Mouse (Mus musculus) midbrain, embryonic 10.5 days (tissue): ENCODE measurements around the gene Plcb3. TPM values are rescaled to one million over a fixed set of nuclear protein-coding genes. Genes with fewer than 3 reads are reported as not detected.
A peak's percentile ranks its signal among the peaks of the same experiment; 100 is the strongest.

ENCODE experiments used
- DNase-seq: peaks from one replicate; pipeline ENCODE4 v3.0.0-alpha.2; 2017; ENCODE audit warnings: low spot score
- H3K27ac ChIP-seq: fragments of 300-500 bp; sonication (generic); replicated peaks from 2 replicates; pipeline ENCODE4 v1.5.1; 2016; ENCODE audit warnings: mild to moderate bottlenecking
- H3K27me3 ChIP-seq: fragments of 300-500 bp; sonication (generic); 2 replicates; pipeline ENCODE4 v1.6.1; 2016; ENCODE audit warnings: low read depth, mild to moderate bottlenecking; ENCODE audit not compliant: poor library complexity, severe bottlenecking
- H3K36me3 ChIP-seq: fragments of 300-500 bp; sonication (generic); 2 replicates; pipeline ENCODE4 v1.6.1; 2016; ENCODE audit warnings: mild to moderate bottlenecking, moderate library complexity
- H3K4me1 ChIP-seq: fragments of 300-500 bp; sonication (generic); 2 replicates; pipeline ENCODE4 v1.6.1; 2016
- H3K4me3 ChIP-seq: fragments of 300-500 bp; sonication (generic); 2 replicates; pipeline ENCODE4 v1.5.1; 2016; ENCODE audit warnings: mild to moderate bottlenecking, moderate library complexity
- H3K9me3 ChIP-seq: fragments of 300-500 bp; sonication (generic); replicated peaks from 2 replicates; pipeline ENCODE4 v1.6.1; 2016; ENCODE audit warnings: mild to moderate bottlenecking
- WGBS: fragments of 180-500 bp; shearing (Covaris S2); methylation state at CpG from one replicate; pipeline ENCODE4 v1.1.7; 2016; 5-methylcytosine and 5-hydroxymethylcytosine counted together
- polyA plus RNA-seq: library from polyadenylated mRNA; unstranded; fragments of >200 nt; fragmentation: Nextera tagmentation; extraction: Ambion mirVana; gene quantifications from 2 replicates; pipeline ENCODE4 v1.2.1, GENCODE M21; 2016

Plcb3 gene
- polyA plus RNA-seq, 1 experiment from 2014 or later = 22.4 TPM

DNA sequence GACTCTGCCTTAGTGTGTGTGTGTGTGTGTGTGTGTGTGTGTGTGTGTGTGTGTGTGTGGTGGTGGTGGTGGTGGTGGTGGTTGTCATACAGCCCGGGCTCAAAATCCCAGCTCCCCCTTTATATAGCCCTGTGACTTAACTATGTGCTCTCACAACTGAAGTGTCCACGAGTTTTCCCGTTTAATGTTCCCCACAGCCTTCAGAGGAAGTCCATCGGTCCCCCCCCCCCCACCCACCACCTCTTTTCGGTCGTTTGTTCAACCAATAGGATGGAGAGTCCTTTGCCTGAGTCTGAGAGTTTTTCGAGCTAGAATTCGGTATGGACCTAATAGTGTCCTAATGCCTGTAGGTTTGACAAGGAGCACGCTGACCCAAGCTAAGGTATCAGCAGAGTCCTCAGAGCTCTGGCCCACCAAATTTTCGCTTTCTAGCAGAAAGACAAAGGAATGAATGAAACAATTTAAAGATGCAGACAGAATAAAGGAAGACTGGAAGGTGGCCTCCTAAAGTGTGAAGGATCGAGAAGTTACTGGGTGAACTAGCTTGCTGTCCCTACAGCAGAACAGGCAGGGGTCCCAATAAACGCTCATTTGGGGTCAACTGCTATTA is 2.6 kb downstream of the Plcb3 start:
- Histone ChIP-seq H3K36me3 (peaks cover 25% of the 10 kb centered on the region), H3K4me1 (peaks cover 73% of the 10 kb centered on the region), H3K4me3 (peak overlapping the region; percentile 95), H3K9me3 (no peaks in the 10 kb centered on the region), H3K27me3 (peaks cover 42% of the 10 kb centered on the region), H3K27ac (peak overlapping the region; percentile 95)
- DNase-seq = no peak
- WGBS = 36% methylated on average over 12 of the region's 12 CpGs

DNA sequence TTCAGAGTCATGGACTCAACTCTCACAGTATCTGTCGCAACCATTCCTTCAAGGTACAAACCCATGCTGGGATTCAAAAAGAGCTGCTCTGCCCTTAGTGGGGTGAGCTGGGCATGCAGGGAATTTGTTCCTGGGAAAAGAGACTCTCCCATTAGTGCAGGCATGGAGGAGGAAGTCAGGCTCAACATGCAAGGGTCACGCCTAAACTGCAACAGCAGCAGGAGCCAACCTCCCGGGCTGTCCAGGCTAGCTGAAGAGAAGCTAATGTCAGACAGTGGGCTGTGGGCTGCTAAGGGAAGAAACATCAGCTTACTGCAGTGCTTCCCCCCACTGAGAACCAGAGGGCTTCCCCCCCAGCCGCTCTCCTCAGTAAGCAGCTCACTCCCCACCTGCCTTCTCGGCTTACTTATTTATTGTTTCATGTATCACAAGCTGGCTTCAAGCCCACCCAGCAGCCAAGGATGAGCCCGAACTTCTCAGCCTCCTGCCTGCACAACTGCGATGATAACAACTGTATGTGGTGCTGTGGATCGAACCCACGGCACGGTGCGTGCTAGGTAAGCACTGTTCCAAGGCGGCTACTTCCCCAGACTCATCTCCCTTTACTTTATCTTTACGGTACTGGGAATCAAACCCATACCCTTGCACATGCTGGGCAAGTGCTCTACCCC is 3.9 kb downstream of the Plcb3 start:
- H3K4me3 ChIP-seq = 0 out of 2 replicates have a peak overlapping the region, but pooled peaks have one; percentile 9
- H3K4me1 ChIP-seq = peaks cover 69% of the 10 kb centered on the region
- WGBS = 80% methylated on average over 13 of the region's 13 CpGs

DNA sequence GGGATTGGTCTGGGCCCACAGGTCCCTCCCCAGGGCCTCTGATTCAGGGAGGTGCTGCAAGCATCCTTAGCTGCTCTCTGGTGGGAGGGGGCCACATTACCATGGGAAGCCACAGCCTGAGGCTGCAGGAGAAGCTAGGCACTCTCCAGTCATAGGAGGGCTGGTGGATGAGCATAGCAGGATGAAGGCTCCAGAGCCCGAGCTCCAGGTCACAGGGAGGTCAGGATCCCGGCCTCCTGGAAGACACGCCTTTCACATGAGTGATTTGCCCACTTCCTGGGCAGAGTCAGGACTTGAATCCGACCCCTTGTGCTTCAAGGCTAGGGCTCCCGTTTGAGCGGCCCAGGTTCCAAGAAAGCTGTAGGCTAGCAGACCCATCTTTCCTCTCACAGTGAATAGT is 4.6 kb downstream of the Plcb3 start:
- 56% methylated on average over 6 of the region's 6 CpGs for WGBS
- H3K27me3 ChIP-seq = peaks cover 60% of the 10 kb centered on the region
- H3K36me3 ChIP-seq = peaks cover 5% of the 10 kb centered on the region
- no peak overlapping the region for H3K4me3 ChIP-seq
- no peak for DNase-seq
- H3K4me1 ChIP-seq = peaks cover 61% of the 10 kb centered on the region
- no peaks in the 10 kb centered on the region for H3K9me3 ChIP-seq
- H3K27ac ChIP-seq = 0 out of 2 replicates have a peak overlapping the region, but pooled peaks have one; percentile 2

More for the DNA sequence above, 3.9 kb downstream of the Plcb3 start:
- Histone ChIP-seq H3K27ac (no peak overlapping the region), H3K9me3 (no peaks in the 10 kb centered on the region), H3K36me3 (peaks cover 12% of the 10 kb centered on the region), H3K27me3 (peaks cover 55% of the 10 kb centered on the region)
- no peak for DNase-seq

DNA sequence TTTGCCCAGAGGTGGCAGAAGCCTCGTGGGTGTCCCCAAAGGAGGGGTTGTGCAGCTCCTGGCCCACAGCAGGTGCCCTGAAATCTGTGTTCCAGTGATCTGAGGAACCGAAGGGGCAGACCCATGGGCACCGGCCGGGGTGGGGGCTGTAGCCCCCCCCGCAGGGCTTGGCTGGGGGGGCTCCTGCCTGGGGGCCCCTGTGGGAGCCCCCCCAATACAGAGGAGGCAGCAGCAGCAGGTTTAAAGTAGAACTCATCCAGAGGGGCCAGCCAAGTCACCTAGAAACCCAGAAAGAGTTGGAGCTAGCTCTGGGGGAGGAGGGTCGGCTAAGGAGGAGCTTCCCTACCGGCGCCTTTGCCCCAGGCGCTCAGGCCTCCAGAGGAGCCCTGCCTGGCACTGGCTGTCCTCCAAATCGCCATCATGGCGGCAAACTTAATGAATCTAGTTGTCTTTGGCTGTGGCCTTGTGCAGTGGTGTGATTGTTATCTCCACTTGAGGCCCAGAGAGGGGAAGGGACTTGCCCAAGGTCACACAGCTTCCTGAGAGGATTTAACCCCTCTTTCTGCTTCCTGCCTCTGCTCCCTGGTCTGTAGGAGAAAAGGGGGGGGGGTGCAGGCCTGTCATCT is 5.7 kb downstream of the Plcb3 start:
- peaks cover 60% of the 10 kb centered on the region for H3K27me3 ChIP-seq
- peaks cover 51% of the 10 kb centered on the region for H3K4me1 ChIP-seq
- WGBS = 23% methylated on average over 11 of the region's 11 CpGs
- peak overlapping the region; percentile 82 for H3K27ac ChIP-seq
- H3K36me3 ChIP-seq = peaks cover 2% of the 10 kb centered on the region
- DNase-seq = no peak
- peak overlapping the region; percentile 64 for H3K4me3 ChIP-seq
- no peaks in the 10 kb centered on the region for H3K9me3 ChIP-seq

DNA sequence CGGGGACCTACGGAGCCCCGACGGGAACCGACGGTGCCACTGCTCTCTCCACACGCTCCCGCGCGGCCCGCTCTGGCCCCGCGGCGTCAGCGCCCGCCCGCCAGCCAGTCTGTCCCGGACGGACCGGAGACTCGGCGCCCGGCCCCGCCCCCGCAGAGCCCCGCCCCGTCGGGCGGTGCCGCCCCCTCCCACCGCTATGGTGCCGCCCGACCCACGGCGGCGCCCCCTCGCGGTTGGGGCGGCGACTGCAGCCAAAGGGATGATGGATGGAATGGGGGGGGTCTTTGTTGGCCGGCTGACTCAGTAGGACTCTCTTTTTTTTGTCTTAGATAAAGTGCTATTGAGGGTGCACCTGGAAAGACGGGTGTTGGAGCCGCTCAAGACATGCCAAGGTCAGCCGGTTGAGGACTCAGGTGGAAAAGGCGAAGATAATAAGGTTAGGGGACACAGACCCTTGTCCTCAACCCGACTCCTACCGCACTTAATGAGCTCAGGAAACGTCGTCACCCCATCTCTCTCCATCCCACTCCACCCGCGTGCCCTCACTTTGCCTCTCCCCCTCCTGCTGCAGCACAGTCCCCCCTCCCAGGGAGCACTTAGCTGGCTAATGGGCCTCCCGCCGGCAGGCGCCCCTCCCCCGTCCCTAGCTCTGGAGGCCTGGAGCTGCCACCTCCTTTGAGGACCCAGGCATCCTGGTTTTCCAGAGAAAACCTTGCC is 6.4 kb downstream of the Plcb3 start:
- H3K4me3 ChIP-seq = peak overlapping the region; percentile 64
- H3K36me3 ChIP-seq = peaks cover 10% of the 10 kb centered on the region
- H3K4me1 ChIP-seq = peaks cover 51% of the 10 kb centered on the region
- no peaks in the 10 kb centered on the region for H3K9me3 ChIP-seq
- WGBS = 2% methylated on average over 44 of the region's 55 CpGs
- H3K27ac ChIP-seq = peak overlapping the region; percentile 82
- DNase-seq = peak; percentile 73
- peaks cover 60% of the 10 kb centered on the region for H3K27me3 ChIP-seq

DNA sequence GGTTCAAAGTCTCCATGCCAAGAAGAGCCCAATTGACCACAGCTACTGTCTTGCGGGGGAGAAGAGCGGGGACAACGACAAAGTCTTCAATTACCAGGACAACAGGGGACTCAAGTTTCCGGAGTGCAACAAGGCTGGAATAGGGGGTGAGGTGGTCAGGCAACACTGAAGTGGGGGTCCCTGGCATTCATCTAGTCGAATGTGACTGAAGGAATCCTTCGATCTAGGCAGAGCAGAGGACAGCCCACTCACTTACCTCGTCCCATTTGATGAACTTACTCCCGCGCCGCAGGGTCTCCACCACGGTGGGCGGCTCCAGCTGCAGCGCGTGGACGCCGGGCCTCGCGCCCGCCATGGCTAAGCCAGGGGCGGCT is 7.0 kb downstream of the Plcb3 start:
- H3K4me1 ChIP-seq = peaks cover 50% of the 10 kb centered on the region
- H3K27ac ChIP-seq = peak overlapping the region; percentile 82
- WGBS = under 1% methylated on average over 20 of the region's 20 CpGs
- H3K9me3 ChIP-seq = no peaks in the 10 kb centered on the region
- H3K4me3 ChIP-seq = peak overlapping the region; percentile 64
- DNase-seq = no peak
- H3K27me3 ChIP-seq = peaks cover 60% of the 10 kb centered on the region
- peaks cover 15% of the 10 kb centered on the region for H3K36me3 ChIP-seq

DNA sequence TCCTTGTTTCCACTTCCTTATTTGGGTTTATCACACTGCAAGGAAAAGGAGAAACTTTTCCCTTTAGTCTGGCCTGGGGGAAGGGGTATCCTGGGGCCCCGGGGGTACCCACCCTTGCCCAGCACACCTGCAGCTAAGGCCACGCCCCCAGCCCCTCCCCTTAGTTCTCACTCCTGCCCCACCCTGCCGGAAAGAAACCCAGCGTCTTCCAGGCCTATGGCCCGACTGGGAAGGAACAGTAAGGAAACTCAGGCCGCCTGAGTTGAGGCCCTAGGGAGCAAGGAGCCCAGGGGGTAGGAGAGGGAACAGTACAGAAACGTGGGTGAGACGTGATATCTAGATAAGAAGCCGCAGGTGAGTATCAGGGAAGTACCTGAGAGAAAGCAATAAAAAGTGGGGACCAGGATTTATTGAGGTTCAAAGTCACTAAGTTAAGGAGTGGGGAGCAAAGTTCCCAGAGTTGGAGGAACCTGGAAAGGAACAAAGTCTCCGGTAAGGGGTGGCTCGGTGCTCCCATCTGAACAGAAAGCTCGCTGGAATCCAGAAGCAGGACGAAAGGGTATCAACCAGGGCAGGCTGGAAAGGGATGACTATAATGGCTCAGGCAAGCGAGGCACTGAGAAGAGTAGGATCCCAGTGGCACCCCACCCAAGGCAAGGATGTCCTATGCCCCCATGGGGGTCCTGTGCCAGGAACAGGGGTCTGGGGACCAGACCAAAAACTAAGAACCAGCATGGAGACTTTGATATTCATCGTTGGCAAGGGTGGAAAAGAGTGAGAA is 7.6 kb downstream of the Plcb3 start:
- 13% methylated on average over 15 of the region's 15 CpGs for WGBS
- Histone ChIP-seq H3K27me3 (peaks cover 60% of the 10 kb centered on the region), H3K4me1 (peaks cover 44% of the 10 kb centered on the region), H3K36me3 (peaks cover 18% of the 10 kb centered on the region), H3K4me3 (peak overlapping the region; percentile 64), H3K9me3 (no peaks in the 10 kb centered on the region), H3K27ac (peak overlapping the region; percentile 82)
- no peak for DNase-seq

DNA sequence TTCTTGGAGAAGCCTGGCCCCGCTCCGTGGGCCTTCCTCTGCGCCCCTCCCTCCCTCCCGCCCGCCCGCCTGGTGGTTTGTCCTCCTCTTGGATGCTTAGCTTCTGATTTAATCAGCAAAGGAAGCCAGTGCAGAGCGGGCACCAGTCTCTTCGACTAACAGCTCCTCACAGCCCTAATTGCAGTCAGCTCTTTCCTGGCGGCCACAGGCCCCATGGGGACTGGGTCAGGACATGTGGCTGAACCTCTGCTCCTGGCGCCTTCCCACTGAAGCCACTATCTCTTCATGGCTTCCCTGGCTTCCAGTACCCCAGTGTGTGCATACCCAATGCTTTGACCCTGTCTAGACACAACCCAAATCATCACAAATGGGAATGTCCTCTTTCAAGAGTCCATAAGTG is 19.8 kb downstream of the Plcb3 start:
- Histone ChIP-seq H3K4me3 (no peak overlapping the region), H3K27ac (no peak overlapping the region), H3K36me3 (peaks cover 64% of the 10 kb centered on the region), H3K27me3 (no peaks in the 10 kb centered on the region), H3K9me3 (no peaks in the 10 kb centered on the region), H3K4me1 (peaks cover 19% of the 10 kb centered on the region)
- 88% methylated on average over 10 of the region's 10 CpGs for WGBS
- DNase-seq = no peak

DNA sequence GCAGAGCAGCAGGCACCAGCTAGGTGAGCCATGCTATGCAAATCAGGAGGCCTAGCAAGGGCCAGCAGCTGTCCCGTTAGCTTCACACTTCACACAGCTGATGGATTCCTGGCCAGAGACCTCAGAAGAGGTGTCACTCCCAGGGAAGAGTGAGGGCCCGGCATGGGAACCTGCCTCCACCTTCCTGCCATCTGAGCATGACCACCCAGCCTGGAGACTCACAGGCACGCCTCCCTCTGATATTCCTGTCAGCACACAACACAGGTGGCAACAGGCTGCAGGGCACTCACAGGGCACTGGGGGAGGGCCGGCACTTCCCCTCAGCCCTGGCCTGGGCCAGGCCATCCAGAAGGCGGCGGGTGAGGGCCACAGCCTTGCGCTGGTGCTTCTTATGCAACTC is 20.8 kb downstream of the Plcb3 start:
- no peaks in the 10 kb centered on the region for H3K27me3 ChIP-seq
- no peak overlapping the region for H3K4me3 ChIP-seq
- WGBS = 85% methylated on average over 7 of the region's 7 CpGs
- H3K9me3 ChIP-seq = no peaks in the 10 kb centered on the region
- DNase-seq = no peak
- H3K27ac ChIP-seq = 0 out of 2 replicates have a peak overlapping the region, but pooled peaks have one; percentile 4
- peaks cover 20% of the 10 kb centered on the region for H3K4me1 ChIP-seq
- H3K36me3 ChIP-seq = peaks cover 62% of the 10 kb centered on the region

DNA sequence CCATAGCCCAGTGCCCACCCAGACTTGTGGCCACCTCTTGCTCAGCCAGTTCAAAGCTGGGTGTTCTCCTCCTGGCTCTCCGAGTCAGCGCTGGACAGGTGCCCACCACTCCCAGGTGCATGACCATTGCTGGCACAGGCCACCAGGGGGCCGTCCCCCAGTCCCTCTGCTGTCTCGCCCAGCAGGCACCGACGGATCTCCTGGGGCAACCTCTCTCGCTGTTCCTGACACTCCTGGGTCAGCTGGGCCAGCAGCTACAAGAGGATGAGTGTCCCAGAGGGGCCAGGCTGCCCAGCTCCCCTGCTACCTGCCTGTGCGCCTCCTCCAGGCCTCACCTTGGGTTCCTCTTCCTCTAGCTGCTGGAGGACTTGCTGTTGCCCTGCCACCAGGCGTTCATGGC is 22.2 kb downstream of the Plcb3 start:
- whole genome bisulfite sequencing = 62% methylated on average over 9 of the region's 9 CpGs
- Histone ChIP-seq H3K4me1 (peaks cover 33% of the 10 kb centered on the region), H3K36me3 (peaks cover 49% of the 10 kb centered on the region), H3K27me3 (no peaks in the 10 kb centered on the region), H3K9me3 (no peaks in the 10 kb centered on the region), H3K27ac (no peak overlapping the region), H3K4me3 (no peak overlapping the region)
- DNase-seq = no peak

DNA sequence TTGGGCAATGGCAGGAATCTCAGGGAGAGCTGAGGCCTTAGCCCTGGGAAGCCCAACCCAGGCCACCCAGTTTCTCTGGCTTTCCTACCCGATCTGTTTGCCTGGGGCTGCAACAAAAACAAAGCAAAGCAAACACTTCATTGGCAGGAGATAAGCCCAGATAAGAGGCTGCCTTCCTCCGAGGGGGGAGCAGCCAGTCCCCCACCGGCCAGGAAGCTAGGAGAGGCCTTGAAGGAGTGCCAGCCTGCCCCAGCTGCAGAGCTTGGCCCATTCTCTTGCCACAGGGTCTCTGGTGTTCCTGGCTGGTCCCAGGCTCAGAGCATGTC is 23.6 kb downstream of the Plcb3 start:
- Histone ChIP-seq H3K4me3 (peak overlapping the region; percentile 72), H3K36me3 (peaks cover 35% of the 10 kb centered on the region), H3K27me3 (no peaks in the 10 kb centered on the region), H3K27ac (peak overlapping the region; percentile 97), H3K4me1 (peaks cover 33% of the 10 kb centered on the region), H3K9me3 (no peaks in the 10 kb centered on the region)
- DNase-seq = no peak
- WGBS = 28% methylated on average over 3 of the region's 3 CpGs

DNA sequence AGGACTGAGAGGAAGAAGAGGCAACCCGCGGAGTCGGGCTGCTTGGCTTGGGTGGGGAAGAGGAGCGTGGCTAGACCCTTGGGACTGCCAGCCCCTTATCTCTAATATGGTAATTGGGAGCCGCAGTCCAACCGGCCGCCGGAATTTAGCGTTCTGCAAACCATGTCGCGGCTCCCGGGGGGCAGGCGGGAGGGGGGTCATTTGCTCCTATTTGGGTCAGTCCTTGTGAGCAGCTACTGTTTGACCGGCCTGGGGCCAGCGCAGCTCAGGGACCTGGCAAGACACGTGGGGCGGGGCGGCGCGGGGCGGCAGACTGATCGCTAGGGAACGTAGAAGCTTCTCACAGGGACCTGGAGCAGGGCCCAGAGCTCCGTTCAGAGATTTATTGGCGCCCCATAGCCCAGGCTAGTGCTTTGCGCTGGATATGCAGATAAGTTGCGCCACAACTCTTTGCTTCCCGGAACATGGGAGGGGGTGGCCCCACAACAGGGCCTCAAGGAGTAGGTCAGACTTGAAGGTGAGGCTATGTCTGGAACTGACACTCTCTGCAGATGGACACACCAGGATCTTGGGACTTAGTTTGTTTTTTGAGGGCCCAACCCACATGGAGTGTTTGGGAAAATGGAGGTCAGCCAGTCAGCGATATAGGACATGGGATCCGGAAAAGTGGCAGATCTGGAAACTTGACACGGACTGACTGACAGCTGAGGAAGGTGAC is 24.1 kb downstream of the Plcb3 start:
- Histone ChIP-seq H3K4me1 (peaks cover 33% of the 10 kb centered on the region), H3K4me3 (peak overlapping the region; percentile 72), H3K27ac (peak overlapping the region; percentile 97), H3K9me3 (no peaks in the 10 kb centered on the region), H3K36me3 (peaks cover 31% of the 10 kb centered on the region), H3K27me3 (no peaks in the 10 kb centered on the region)
- WGBS = 4% methylated on average over 31 of the region's 31 CpGs
- DNase-seq = peak; percentile 69
